Mouse (Mus musculus): Measurements from ENCODE around the gene Ache.

The Ache gene

DNA sequence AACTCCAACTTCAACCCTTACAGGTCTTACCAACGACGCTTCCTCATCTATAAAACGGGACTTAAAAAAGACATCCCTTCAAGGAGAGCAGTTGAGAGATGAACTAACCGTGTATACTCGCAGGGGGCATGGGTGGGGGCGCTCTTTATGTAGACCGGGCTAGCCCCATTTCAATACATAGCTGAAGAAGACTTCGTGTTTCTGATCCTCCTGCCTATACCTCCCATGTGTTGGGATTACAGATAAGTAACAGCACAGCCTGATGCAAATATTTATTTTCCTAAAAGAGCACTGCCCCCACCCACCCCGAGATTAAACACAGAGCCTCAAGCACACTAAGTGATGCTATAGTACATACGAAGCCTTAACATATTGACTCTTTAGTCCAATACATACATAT, 47.0 kb downstream of the Ache start:
- in situ Hi-C loops (cut with MboI): no loop called here

DNA sequence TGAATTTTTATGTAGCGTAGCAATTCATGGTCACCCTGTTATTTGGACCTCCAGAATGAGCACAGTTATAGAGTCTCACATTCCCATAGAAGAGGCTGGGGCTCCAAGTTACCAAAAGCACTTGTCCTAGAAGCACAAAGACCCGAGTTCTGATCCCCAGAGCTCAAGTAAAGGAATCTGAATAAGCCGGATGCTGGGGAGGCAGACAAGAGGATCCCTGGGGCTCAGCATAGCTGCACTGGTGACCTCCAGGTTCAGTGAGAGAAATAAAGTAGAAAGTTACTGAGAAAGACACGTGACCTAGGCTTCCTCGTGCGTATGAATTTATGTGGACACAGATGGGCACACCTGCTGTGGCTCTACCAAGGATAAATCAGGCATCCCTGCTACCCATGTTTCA, 47.7 kb downstream of the Ache start:
- in situ Hi-C loops (cut with MboI): no loop called here

DNA sequence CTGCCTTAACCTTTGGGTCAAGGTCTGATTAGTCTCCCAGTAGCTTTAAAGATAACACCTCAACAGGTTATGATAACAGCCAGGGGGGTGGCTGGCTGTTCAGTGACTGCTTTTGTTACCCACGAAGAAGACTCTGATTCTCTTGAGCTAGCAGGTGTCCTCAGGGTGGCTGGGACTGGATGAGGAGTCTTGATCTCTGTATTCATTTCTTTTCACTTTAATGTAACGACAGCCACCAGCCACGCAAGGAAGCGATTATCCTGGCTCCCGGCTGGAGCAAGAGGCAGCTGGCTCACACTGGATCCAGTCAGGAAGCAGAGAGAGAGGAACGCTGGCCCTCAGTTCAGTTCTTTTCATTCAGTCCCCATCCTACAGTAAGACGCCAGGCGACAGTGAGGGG, 49.9 kb downstream of the Ache start:
- in situ Hi-C loops (cut with MboI): no loop called here

DNA sequence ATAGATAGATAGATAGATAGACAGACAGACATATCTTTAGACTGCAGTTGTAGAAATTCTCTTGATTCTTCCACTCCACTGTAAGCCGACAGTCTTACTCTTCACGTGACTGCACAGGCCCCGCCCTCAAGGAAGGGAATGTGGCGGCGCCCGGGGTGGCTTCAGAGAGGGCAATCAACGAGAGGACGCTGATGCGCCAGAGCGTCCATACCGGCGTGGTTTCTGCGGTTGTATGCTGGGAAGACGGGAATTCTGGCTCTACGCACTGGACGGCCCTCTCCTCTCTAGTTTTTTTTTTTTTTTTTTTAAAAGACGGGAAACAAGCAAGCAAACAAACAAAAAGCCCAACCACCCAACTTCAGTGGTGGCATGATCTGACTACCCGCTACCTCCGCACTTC, 50.9 kb downstream of the Ache start:
- in situ Hi-C loops (cut with MboI): no loop called here

DNA sequence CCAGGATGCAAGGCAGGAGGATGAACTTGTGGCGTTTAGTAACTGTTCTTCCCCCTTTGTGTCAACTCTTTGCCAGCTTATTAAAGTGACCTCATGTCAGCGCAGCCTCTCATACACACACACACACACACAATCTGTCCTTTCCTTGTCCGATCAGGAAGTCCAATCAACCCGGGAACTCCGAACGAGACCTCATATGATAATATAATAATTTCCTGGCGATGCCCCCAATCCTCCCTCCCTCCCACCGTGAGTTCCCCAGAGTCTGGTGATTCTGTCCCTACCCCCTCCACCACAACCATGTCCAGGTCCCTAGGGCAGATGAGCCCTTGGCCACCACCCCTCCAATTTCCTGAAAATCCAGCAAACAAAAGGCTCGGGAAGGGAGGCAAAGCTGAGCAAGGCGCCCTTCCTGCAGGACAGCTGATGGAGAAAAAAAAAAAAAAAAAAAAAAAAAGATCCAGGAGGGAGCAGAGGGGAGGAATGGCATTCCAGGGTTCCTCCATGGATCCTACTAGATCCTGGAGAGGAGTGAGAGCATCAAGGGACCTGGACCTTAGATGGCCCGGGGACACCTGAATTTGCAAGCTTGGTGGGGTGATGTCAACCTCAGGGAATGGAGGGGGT, 51.5 kb downstream of the Ache start:
- in situ Hi-C loops (cut with MboI): no loop called here

DNA sequence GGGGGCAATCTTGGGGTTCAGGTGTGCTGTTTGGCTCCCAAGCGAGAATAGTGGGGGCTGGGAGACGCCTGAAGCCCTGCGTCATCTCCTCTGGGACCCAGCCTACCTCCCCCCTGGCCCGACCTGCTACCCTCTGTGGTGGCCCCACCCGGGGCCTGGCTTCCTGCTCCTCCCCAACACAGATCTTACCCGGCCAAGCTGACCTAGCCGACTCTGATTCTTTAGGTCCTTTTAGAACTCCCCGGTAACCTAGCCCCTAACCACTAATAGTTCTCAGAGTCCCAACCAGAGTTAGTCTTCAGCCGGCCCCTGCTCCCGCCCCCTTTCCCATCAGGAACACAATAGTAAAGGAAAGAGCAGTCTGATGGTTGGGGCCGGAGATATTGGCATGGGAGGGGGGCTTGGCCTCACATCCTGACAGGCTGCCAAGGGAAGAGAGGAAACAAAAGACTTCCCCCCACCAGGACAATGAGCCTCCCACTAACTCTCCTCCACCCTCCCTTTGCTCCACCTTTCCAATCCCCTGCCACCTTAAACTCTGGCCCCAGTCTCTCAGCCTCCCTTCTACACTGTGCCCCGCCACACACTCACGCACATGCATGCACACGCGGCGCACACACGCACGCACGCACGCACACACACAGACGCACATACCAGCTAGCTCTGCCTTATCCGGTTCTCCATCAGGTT, 52.1 kb downstream of the Ache start:
- in situ Hi-C loops (cut with MboI): no loop called here

DNA sequence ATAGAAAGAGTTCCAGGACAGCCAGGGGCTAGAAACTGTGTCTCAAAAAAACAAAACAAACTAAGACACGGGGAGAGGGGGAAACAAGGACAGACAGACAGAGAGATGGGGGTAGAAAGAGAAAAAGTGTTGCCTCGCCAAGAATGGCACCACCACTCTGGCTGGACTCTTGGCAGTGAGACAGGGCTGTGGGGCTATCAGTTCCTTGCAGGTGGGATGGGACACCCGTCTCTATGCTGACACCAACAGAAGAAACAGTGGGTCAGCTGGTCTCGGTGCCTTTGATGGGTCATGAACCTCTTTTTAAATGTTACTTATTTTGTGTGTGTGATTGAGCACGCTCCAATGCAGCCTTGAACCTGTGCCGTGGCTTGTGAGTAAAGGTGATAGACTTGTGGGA, 52.9 kb downstream of the Ache start:
- in situ Hi-C loops (cut with MboI): no loop called here

DNA sequence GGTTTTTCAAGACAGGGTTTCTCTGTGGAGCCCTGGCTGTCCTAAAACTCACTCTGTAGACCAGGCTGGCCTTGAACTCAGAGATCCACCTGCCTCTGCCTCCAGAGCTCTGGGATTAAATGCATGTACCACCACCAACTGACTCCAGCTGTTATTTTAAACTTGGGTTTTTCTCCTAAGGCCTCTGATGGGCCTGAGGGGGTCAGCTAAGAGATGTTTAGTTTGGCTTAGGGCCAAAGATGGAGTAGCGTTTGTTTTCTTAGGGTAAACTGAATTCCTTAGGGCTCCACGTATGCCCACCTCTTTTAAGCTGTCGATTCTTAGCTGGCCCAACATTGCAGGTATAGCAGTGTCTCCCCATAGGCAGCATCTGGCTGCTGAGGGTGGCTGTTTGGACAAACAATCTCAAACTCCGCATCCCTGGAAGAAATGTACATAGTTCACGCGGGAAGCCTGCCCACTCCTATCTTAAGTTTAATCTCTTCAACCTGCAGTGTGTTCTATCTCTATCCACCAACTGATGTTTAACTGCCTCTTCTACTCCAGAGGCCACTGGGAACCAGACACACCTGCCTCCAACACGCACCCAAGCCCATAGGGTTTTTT, 55.2 kb downstream of the Ache start:
- in situ Hi-C loops (cut with MboI): no loop called here

DNA sequence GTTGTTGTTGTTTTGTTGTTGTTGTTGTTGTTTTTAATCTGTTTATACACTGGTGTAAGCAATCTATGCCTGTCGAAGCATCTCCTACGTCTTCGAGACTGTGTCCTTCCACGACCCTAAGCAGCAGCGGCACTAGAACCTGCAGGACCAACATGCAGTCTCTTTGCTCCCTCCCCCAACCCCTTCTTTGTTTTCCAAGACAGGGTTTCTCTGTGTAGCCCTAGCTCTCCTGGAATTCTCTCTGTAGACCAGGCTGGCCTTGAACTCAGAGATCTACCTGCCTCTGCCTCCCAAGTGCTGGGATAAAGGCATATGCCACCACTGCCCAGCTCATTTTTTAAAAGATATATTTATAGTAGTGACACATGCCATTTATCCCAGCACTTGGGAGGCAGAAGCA, 56.1 kb downstream of the Ache start:
- in situ Hi-C loops (cut with MboI): no loop called here

DNA sequence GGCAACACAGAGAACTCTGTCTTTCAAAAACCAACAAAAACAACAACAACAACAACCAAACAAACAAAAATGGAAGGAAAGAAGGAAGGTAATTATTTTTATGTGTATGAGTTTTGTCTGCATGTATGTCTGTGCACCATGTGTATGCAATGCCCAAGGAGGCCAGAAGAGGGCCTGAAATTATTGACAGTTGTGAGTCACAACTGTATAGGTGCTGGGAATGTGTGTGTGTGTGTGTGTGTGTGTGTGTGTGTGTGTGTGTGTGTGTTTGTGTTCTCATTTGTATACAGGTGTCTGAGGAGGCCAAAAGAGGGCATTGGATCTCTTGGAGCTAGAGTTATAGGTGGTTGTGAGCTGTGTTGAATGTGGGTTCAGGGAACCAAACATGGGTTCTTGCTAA, 56.5 kb downstream of the Ache start:
- in situ Hi-C loops (cut with MboI): no loop called here

Measured in mature B cell (primary cell).